30 mouse cellular contexts compared by ENCODE assay signal in genomic region chr2:22736134-22736533, GRCm38 (mm10).
"Had no signal": no experiment of that assay in that cellular context is flagged by ENCODE, and none has a peak within 500 bp of the region (broad histone marks: within the 10 kb centered on the region; RNA-seq: fewer than 3 reads in every experiment).

No protein-coding gene starts in this region.

- H3K9ac ChIP-seq: limb, embryonic 12.5 days; limb, embryonic 13.5 days; limb, embryonic 15.5 days; liver, embryonic 12.5 days; liver, embryonic 13.5 days; liver, embryonic 14.5 days; liver, embryonic 15.5 days; liver, postnatal 0 days; lung, embryonic 14.5 days; lung, embryonic 15.5 days; midbrain, embryonic 12.5 days; midbrain, embryonic 13.5 days; midbrain, embryonic 15.5 days; neural tube, embryonic 12.5 days had no signal

- H3K4me2 ChIP-seq: limb, embryonic 12.5 days; limb, embryonic 13.5 days; limb, embryonic 15.5 days; liver, embryonic 11.5 days; liver, embryonic 12.5 days; liver, embryonic 13.5 days; liver, embryonic 15.5 days; lung, embryonic 14.5 days; lung, embryonic 15.5 days; midbrain, embryonic 11.5 days; midbrain, embryonic 12.5 days; midbrain, embryonic 13.5 days; midbrain, embryonic 15.5 days; neural tube, embryonic 12.5 days had no signal

- H3K36me3 ChIP-seq: limb, embryonic 12.5 days; limb, embryonic 13.5 days; limb, embryonic 15.5 days; liver, embryonic 12.5 days; liver, embryonic 13.5 days; liver, embryonic 15.5 days; lung, embryonic 15.5 days; midbrain, embryonic 10.5 days; midbrain, embryonic 12.5 days; midbrain, embryonic 13.5 days; midbrain, embryonic 15.5 days; neural tube, embryonic 12.5 days had no signal

- H3K4me3 ChIP-seq: left cerebral cortex, adult 2 months; limb, embryonic 12.5 days; limb, embryonic 13.5 days; limb, embryonic 15.5 days; liver, embryonic 12.5 days; liver, embryonic 13.5 days; liver, embryonic 15.5 days; lung, embryonic 15.5 days; megakaryocyte, embryonic 14.5 days; midbrain, embryonic 10.5 days; midbrain, embryonic 12.5 days; midbrain, embryonic 13.5 days; midbrain, embryonic 15.5 days; neural tube, embryonic 12.5 days had no signal

- H3K4me1 ChIP-seq: limb, embryonic 12.5 days; limb, embryonic 13.5 days; limb, embryonic 15.5 days; liver, embryonic 12.5 days; liver, embryonic 13.5 days; liver, embryonic 15.5 days; lung, embryonic 15.5 days; midbrain, embryonic 10.5 days; midbrain, embryonic 12.5 days; midbrain, embryonic 13.5 days; midbrain, embryonic 15.5 days; neural tube, embryonic 12.5 days had no signal

- H3K27ac ChIP-seq: left cerebral cortex, adult 2 months; limb, embryonic 12.5 days; limb, embryonic 13.5 days; limb, embryonic 15.5 days; liver, embryonic 12.5 days; liver, embryonic 13.5 days; liver, embryonic 14.5 days; liver, embryonic 15.5 days; lung, embryonic 15.5 days; macrophage; midbrain, embryonic 10.5 days; midbrain, embryonic 12.5 days; midbrain, embryonic 13.5 days; midbrain, embryonic 15.5 days; neural tube, embryonic 12.5 days had no signal

- H3K27me3 ChIP-seq: limb, embryonic 12.5 days; limb, embryonic 13.5 days; limb, embryonic 15.5 days; liver, embryonic 12.5 days; liver, embryonic 13.5 days; liver, embryonic 15.5 days; lung, embryonic 15.5 days; midbrain, embryonic 12.5 days; midbrain, embryonic 13.5 days; midbrain, embryonic 15.5 days; neural tube, embryonic 12.5 days had no signal

- H3K9me3 ChIP-seq: limb, embryonic 12.5 days; limb, embryonic 13.5 days; limb, embryonic 15.5 days; liver, embryonic 12.5 days; liver, embryonic 13.5 days; liver, embryonic 15.5 days; lung, embryonic 15.5 days; midbrain, embryonic 10.5 days; midbrain, embryonic 12.5 days; midbrain, embryonic 13.5 days; midbrain, embryonic 15.5 days; neural tube, embryonic 12.5 days had no signal

- ATAC-seq: liver, embryonic 12.5 days; liver, postnatal 0 days; lung, postnatal 0 days; midbrain, embryonic 13.5 days; midbrain, embryonic 15.5 days; midbrain, embryonic 16.5 days had no signal

- DNase-seq: liver; liver, embryonic 13.5 days; liver, postnatal 0 days; lung, adult 18-20 months; lung, adult 2 months; lung, embryonic 14.5 days; lung, postnatal 10 days; lung, postnatal 14 days; lung, postnatal 36 days; lung, postnatal 4 days; midbrain, embryonic 14.5 days had no signal
